Mouse (Mus musculus) kidney, adult 2 months (tissue): Measurements from ENCODE around the gene Pgls. TPM values are rescaled to one million over a fixed set of nuclear protein-coding genes. Genes with fewer than 3 reads are reported as not detected.

Experiments used
- DNase-seq: peaks from one replicate; pipeline ENCODE4 v3.0.0; 2021
- H3K27ac ChIP-seq: fragments of 200-500 bp; 2 replicates; pipeline ENCODE4 v1.5.1; 2012; ENCODE audit warnings: low read depth, low read length, control low read depth, inconsistent platforms; ENCODE audit not compliant: insufficient read depth
- H3K27me3 ChIP-seq: fragments of 200-500 bp; replicated peaks from 2 replicates; pipeline ENCODE4 v1.6.1; 2012; ENCODE audit warnings: mild to moderate bottlenecking, moderate library complexity, low read length, inconsistent platforms; ENCODE audit not compliant: control insufficient read depth, insufficient read depth
- H3K36me3 ChIP-seq: fragments of 200-500 bp; 2 replicates; pipeline ENCODE4 v1.6.1; 2012; ENCODE audit warnings: mild to moderate bottlenecking, moderate library complexity, low read length, inconsistent platforms; ENCODE audit not compliant: control insufficient read depth, insufficient read depth
- H3K4me1 ChIP-seq: fragments of 200-500 bp; 2 replicates; pipeline ENCODE4 v1.6.1; 2011; ENCODE audit warnings: low read length; ENCODE audit not compliant: control insufficient read depth, insufficient read depth
- H3K4me3 ChIP-seq: fragments of 200-500 bp; 2 replicates; pipeline ENCODE4 v1.5.1; 2011; ENCODE audit warnings: mild to moderate bottlenecking, low read depth, low read length, control low read depth; ENCODE audit not compliant: insufficient read depth
- CTCF ChIP-seq: fragments of 200-500 bp; conservative IDR thresholded peaks from 2 replicates; pipeline ENCODE4 v1.5.1; 2011; ENCODE audit warnings: low read depth, mild to moderate bottlenecking, control low read depth, low read length, moderate library complexity, mixed read lengths; ENCODE audit not compliant: insufficient read depth, insufficient read length
- POLR2A ChIP-seq: fragments of 200-500 bp; IDR thresholded peaks from one replicate; pipeline ENCODE4 v1.6.1; 2011; ENCODE audit warnings: low read depth, low read length, control low read depth
- WGBS: fragments of 180-500 bp; shearing (Covaris S2); methylation state at CpG from one replicate; pipeline ENCODE4 v1.1.7; 2018; 5-methylcytosine and 5-hydroxymethylcytosine counted together
- polyA plus RNA-seq: library from polyadenylated mRNA; depleted of rRNA; stranded (reverse); fragments of >200 nt; gene quantifications from 2 replicates; pipeline ENCODE4 v1.2.3, GENCODE M21; 2012; rRNA removed

Gene Pgls
- polyA plus RNA-seq, 1 experiment = 134 TPM

DNA sequence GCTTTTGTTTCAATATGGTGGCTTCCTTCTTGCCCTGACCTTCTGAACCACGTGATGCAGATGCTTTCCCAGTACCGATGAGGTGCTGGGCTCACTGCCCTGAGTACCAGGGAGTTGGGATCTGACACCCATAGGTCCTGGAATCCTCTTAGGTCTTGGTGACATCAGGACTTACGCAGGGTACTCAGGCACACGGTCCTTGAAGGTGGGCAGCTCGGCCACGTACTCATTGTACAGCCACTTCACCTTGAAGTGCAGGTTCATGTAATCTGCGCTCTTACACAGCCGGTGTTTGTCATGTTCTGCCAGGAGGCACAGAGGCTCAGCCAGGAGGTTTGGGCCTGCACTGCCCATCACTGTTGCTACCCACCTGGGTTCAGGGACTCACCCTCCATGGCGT, 53.5 kb downstream of the Pgls start:
- Histone ChIP-seq H3K4me1 (no peaks in the 10 kb centered on the region), H3K27ac (no peak overlapping the region), H3K4me3 (no peak overlapping the region), H3K36me3 (no peaks in the 10 kb centered on the region), H3K27me3 (no peaks in the 10 kb centered on the region)
- TF ChIP-seq POLR2A (no peak), CTCF (no peak)
- 89% methylated on average over 9 of the region's 9 CpGs for WGBS
- no peak for DNase-seq

Other genes starting within 250 kb of the Pgls start
- gene Use1, start 225.3 kb upstream of the Pgls start, polyA plus RNA-seq = 111 and 127 TPM in 2 replicates
- 12.5 and 14.2 TPM in 2 replicates for gene Ocel1, start 220.9 kb upstream of the Pgls start, polyA plus RNA-seq
- gene Nr2f6, start 210.2 kb upstream of the Pgls start, polyA plus RNA-seq = 177 and 264 TPM in 2 replicates
- gene Ushbp1, start 196.4 kb upstream of the Pgls start, polyA plus RNA-seq = 38.5 and 43.4 TPM in 2 replicates
- gene Babam1, start 195.3 kb upstream of the Pgls start, polyA plus RNA-seq = 153 and 162 TPM in 2 replicates
- gene Ankle1, start 186.2 kb upstream of the Pgls start, polyA plus RNA-seq = 0.28 and 0.79 TPM in 2 replicates
- 29.8 and 38.3 TPM in 2 replicates for gene Abhd8, start 128.5 kb upstream of the Pgls start, polyA plus RNA-seq
- 168 and 186 TPM in 2 replicates for gene Mrpl34, start 127.2 kb upstream of the Pgls start, polyA plus RNA-seq
- gene Dda1, start 123.0 kb upstream of the Pgls start, polyA plus RNA-seq = 61.5 and 62.6 TPM in 2 replicates
- 12.6 and 15.2 TPM in 2 replicates for gene Ano8, start 106.2 kb upstream of the Pgls start, polyA plus RNA-seq
- 20.2 and 25.0 TPM in 2 replicates for gene Gtpbp3, start 104.1 kb upstream of the Pgls start, polyA plus RNA-seq
- 502 and 542 TPM in 2 replicates for gene Plvap, start 80.4 kb upstream of the Pgls start, polyA plus RNA-seq
- gene Ccdc194, start 66.5 kb upstream of the Pgls start, polyA plus RNA-seq = 0.09 TPM in 1 of 2 replicates, not detected in the other
- gene Bst2, start 54.7 kb upstream of the Pgls start, polyA plus RNA-seq = 167 and 184 TPM in 2 replicates
- 136 and 164 TPM in 2 replicates for gene Mvb12a, start 49.3 kb upstream of the Pgls start, polyA plus RNA-seq
- 7.8 and 8.4 TPM in 2 replicates for gene Tmem221, start 33.3 kb upstream of the Pgls start, polyA plus RNA-seq
- gene Nxnl1, start 25.6 kb upstream of the Pgls start, polyA plus RNA-seq = 0.14 and 0.19 TPM in 2 replicates
- gene Slc27a1, start 23.3 kb upstream of the Pgls start, polyA plus RNA-seq = 146 and 182 TPM in 2 replicates
- gene Fam129c, start 5.5 kb downstream of the Pgls start, polyA plus RNA-seq = 1.2 and 2.4 TPM in 2 replicates
- 62.2 and 70.4 TPM in 2 replicates for gene Colgalt1, start 18.8 kb downstream of the Pgls start, polyA plus RNA-seq
- 1.3 and 2.1 TPM in 2 replicates for gene Unc13a, start 79.6 kb downstream of the Pgls start, polyA plus RNA-seq
- gene Jak3, start 84.1 kb downstream of the Pgls start, polyA plus RNA-seq = 15.1 and 16.5 TPM in 2 replicates
- 14.5 and 17.8 TPM in 2 replicates for gene Insl3, start 97.0 kb downstream of the Pgls start, polyA plus RNA-seq
- 5.5 and 5.9 TPM in 2 replicates for gene B3gnt3, start 109.6 kb downstream of the Pgls start, polyA plus RNA-seq
- gene Fcho1, start 133.5 kb downstream of the Pgls start, polyA plus RNA-seq = 4.2 and 9.5 TPM in 2 replicates